Mouse (Mus musculus): ENCODE measurements around the gene Cst8. TPM values are rescaled to one million over a fixed set of nuclear protein-coding genes. Genes with fewer than 3 reads are reported as not detected.

The Cst8 gene
- polyA plus RNA-seq, 1 experiment = not detected

DNA sequence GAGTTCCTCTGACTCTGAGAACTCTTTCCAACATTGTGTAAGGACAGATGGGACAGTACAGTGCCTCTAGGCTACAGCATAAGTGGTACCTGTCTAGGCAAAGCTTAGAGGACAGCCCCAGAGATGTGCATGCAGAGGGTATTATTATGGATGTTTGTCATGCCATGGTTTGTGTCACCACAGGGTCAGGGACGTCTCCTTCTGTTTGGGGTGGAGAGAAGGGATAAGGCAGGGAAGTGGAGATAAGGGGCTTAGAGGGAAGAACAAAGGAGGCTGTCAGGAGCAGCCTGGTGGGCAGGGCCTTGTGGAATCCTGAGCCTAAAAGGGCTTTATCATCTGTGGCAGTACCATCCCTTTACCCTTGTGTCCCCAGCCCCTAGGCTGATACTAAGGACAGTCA is 16.9 kb upstream of the Cst8 start, which contains the start of gene 8030411F24Rik:
8030411F24Rik (plus strand) TSS at position 301 of the 400 bp plus-strand sequence.
- Histone ChIP-seq H3K27ac (ENCODE audit: insufficient read depth, low read length) (no peak within 1 kb of the TSS), H3K4me3 (ENCODE audit: low read depth, low read length) (no peak within 1 kb of the TSS), H3K36me3 (ENCODE audit: control insufficient read depth, insufficient read depth, low read length, poor library complexity, severe bottlenecking) (no peaks in the 10 kb centered on the region), H3K4me1 (ENCODE audit: control insufficient read depth, insufficient read depth, low read length) (no peaks in the 10 kb centered on the region), H3K9ac (ENCODE audit: low read depth, poor library complexity, severe bottlenecking) (no peak within 1 kb of the TSS), H3K27me3 (ENCODE audit: control insufficient read depth, insufficient read depth, low read length, poor library complexity, severe bottlenecking) (no peaks in the 10 kb centered on the region), H3K9me3 (replicated peaks; ENCODE audit: control insufficient read depth, insufficient read depth, low read length, poor library complexity, severe bottlenecking) (no peaks in the 10 kb centered on the region)
- TF ChIP-seq CTCF (IDR thresholded peaks at IDR 0.05; ENCODE audit: low read depth, low read length) (no peak), POLR2A (IDR thresholded peaks at IDR 0.05; ENCODE audit: insufficient read depth, low read length) (no peak), EP300 (IDR thresholded peaks at IDR 0.05; ENCODE audit: insufficient read depth, low read depth, low read length) (no peak)

DNA sequence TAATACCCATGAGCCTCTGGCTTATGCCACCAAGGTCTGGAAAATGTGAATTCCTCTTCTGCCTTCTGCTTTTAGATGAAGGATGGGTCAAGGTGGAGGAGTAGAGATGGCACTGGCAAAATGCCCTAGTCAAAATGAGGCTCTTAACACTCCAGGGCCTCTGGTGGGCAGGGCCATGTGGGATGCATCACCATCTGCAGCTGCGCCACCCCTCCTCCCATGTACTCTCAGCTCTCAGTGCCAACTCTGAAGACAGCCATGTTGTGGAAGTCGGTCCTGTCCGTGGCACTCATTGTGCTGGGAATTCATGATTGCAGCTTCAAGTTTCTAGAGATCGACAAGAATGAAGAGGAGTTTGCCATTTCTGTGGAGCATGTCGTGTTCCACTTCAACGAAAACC is 9.4 kb upstream of the Cst8 start, which contains the start of gene Cst12:
Cst12 (plus strand) TSS at position 220 of the 400 bp plus-strand sequence.
- no peak within 1 kb of the TSS for H3K4me3 ChIP-seq (ENCODE audit: low read depth, low read length)
- H3K9ac ChIP-seq (ENCODE audit: low read depth, poor library complexity, severe bottlenecking) = no peak within 1 kb of the TSS
- no peaks in the 10 kb centered on the region for H3K9me3 ChIP-seq (replicated peaks; ENCODE audit: control insufficient read depth, insufficient read depth, low read length, poor library complexity, severe bottlenecking)
- H3K36me3 ChIP-seq (ENCODE audit: control insufficient read depth, insufficient read depth, low read length, poor library complexity, severe bottlenecking) = no peaks in the 10 kb centered on the region
- H3K27me3 ChIP-seq (ENCODE audit: control insufficient read depth, insufficient read depth, low read length, poor library complexity, severe bottlenecking) = no peaks in the 10 kb centered on the region
- H3K4me1 ChIP-seq (ENCODE audit: control insufficient read depth, insufficient read depth, low read length) = no peaks in the 10 kb centered on the region
- no peak for TF ChIP-seq EP300 (IDR thresholded peaks at IDR 0.05; ENCODE audit: insufficient read depth, low read depth, low read length)
- no peak for TF ChIP-seq CTCF (IDR thresholded peaks at IDR 0.05; ENCODE audit: low read depth, low read length)
- TF ChIP-seq POLR2A (IDR thresholded peaks at IDR 0.05; ENCODE audit: insufficient read depth, low read length) = no peak
- H3K27ac ChIP-seq (ENCODE audit: insufficient read depth, low read length) = no peak within 1 kb of the TSS

DNA sequence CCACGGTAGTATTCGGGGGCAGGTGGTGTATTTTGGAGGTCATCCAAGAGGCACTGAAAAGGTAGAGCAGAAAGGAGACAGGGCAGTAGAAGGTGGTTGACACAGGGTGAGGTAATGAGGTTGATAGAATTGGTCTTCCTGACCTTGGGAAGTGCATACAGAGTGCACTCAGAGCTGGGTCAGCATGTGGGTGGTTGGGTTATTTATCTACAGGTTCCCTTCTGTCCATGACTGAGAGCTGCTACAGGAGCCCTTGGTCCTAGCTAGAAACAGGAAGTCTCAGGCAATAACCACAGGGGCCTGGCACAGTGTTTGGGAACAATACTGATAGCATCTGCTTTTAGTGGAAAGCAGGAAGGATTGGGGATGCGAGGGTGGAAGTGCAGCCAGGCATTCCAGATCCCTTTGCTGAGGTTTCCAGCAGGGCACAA is 2.9 kb downstream of the Cst8 start:
- Histone ChIP-seq H3K9ac (ENCODE audit: low read depth, poor library complexity, severe bottlenecking) (no peak overlapping the region), H3K27me3 (ENCODE audit: control insufficient read depth, insufficient read depth, low read length, poor library complexity, severe bottlenecking) (no peaks in the 10 kb centered on the region), H3K4me1 (ENCODE audit: control insufficient read depth, insufficient read depth, low read length) (no peaks in the 10 kb centered on the region), H3K9me3 (replicated peaks; ENCODE audit: control insufficient read depth, insufficient read depth, low read length, poor library complexity, severe bottlenecking) (no peaks in the 10 kb centered on the region), H3K27ac (ENCODE audit: insufficient read depth, low read length) (no peak overlapping the region), H3K4me3 (ENCODE audit: low read depth, low read length) (no peak overlapping the region), H3K36me3 (ENCODE audit: control insufficient read depth, insufficient read depth, low read length, poor library complexity, severe bottlenecking) (no peaks in the 10 kb centered on the region)
- TF ChIP-seq CTCF (IDR thresholded peaks at IDR 0.05; ENCODE audit: low read depth, low read length) (no peak), POLR2A (IDR thresholded peaks at IDR 0.05; ENCODE audit: insufficient read depth, low read length) (no peak), EP300 (IDR thresholded peaks at IDR 0.05; ENCODE audit: insufficient read depth, low read depth, low read length) (no peak)

DNA sequence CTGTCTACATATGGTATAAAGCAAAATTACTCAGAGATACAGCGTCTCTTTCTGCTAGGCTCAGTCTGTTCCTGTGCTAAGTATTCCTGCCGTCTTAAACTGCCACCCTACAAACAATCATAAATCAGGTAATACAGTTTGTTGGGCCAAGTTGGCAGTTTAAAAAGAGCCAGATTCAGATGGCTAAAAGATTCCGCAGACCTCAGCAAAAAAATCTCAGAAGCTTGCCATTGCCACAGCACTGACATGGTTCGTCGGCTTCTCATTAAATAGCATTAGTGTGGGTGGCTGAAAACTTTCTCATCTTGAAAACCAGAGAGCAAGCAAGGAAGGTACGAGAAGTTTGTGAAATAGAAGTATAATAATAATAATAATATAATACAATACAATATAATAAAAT is 8.1 kb downstream of the Cst8 start:
- Histone ChIP-seq H3K27ac (ENCODE audit: insufficient read depth, low read length) (no peak overlapping the region), H3K9ac (ENCODE audit: low read depth, poor library complexity, severe bottlenecking) (no peak overlapping the region), H3K9me3 (replicated peaks; ENCODE audit: control insufficient read depth, insufficient read depth, low read length, poor library complexity, severe bottlenecking) (no peaks in the 10 kb centered on the region), H3K27me3 (ENCODE audit: control insufficient read depth, insufficient read depth, low read length, poor library complexity, severe bottlenecking) (no peaks in the 10 kb centered on the region), H3K36me3 (ENCODE audit: control insufficient read depth, insufficient read depth, low read length, poor library complexity, severe bottlenecking) (no peaks in the 10 kb centered on the region), H3K4me1 (ENCODE audit: control insufficient read depth, insufficient read depth, low read length) (no peaks in the 10 kb centered on the region), H3K4me3 (ENCODE audit: low read depth, low read length) (no peak overlapping the region)
- TF ChIP-seq POLR2A (IDR thresholded peaks at IDR 0.05; ENCODE audit: insufficient read depth, low read length) = no peak
- TF ChIP-seq EP300 (IDR thresholded peaks at IDR 0.05; ENCODE audit: insufficient read depth, low read depth, low read length) = no peak
- no peak for TF ChIP-seq CTCF (IDR thresholded peaks at IDR 0.05; ENCODE audit: low read depth, low read length)

DNA sequence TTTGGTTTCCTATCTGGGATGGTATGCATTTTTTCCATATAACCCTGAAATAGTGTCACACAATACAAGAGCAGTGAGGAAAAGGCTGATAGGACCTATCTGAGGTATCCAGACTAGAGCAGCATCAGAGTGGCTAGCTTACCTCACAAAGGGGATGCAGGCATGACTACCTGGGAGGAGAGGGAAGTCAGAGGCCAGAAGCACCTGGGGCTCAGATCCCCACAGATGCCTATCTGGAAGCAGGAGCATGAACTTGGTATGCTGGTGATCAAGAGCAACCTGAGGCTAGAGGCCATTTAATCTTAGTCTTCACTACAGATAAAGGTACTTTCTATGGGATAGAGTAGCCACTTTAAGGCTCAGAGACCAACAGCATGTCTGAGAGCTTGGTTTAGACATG is 21.3 kb downstream of the Cst8 start, which contains the start of gene Cst13:
Cst13 (plus strand) TSS at position 173 of the 400 bp plus-strand sequence.
- no peak for TF ChIP-seq CTCF (IDR thresholded peaks at IDR 0.05; ENCODE audit: low read depth, low read length)
- TF ChIP-seq POLR2A (IDR thresholded peaks at IDR 0.05; ENCODE audit: insufficient read depth, low read length) = no peak
- no peak for TF ChIP-seq EP300 (IDR thresholded peaks at IDR 0.05; ENCODE audit: insufficient read depth, low read depth, low read length)
- Histone ChIP-seq H3K27ac (ENCODE audit: insufficient read depth, low read length) (no peak within 1 kb of the TSS), H3K9ac (ENCODE audit: low read depth, poor library complexity, severe bottlenecking) (no peak within 1 kb of the TSS), H3K9me3 (replicated peaks; ENCODE audit: control insufficient read depth, insufficient read depth, low read length, poor library complexity, severe bottlenecking) (no peaks in the 10 kb centered on the region), H3K4me3 (ENCODE audit: low read depth, low read length) (no peak within 1 kb of the TSS), H3K27me3 (ENCODE audit: control insufficient read depth, insufficient read depth, low read length, poor library complexity, severe bottlenecking) (no peaks in the 10 kb centered on the region), H3K36me3 (ENCODE audit: control insufficient read depth, insufficient read depth, low read length, poor library complexity, severe bottlenecking) (no peaks in the 10 kb centered on the region), H3K4me1 (ENCODE audit: control insufficient read depth, insufficient read depth, low read length) (no peaks in the 10 kb centered on the region)

DNA sequence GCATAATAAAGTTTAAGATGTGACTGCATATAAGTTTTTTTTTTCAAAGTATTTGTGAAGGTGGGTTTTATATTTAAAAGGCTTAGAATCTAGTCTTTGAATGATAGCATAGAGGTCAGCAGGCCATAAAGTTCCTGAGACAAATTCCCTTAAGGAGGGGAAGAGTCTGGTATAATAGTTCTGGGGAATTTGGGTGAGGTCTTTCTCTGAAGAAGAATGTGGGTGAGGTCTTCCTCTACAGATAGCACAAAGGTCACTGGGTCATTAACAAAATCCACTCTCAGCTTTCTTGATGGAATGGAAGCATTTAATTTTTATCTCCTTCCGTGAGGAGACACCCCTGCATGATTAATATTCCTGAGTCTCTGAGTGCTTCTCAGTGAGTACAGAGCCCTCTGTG is 27.4 kb downstream of the Cst8 start:
- Histone ChIP-seq H3K27me3 (ENCODE audit: control insufficient read depth, insufficient read depth, low read length, poor library complexity, severe bottlenecking) (no peaks in the 10 kb centered on the region), H3K36me3 (ENCODE audit: control insufficient read depth, insufficient read depth, low read length, poor library complexity, severe bottlenecking) (no peaks in the 10 kb centered on the region), H3K27ac (ENCODE audit: insufficient read depth, low read length) (no peak overlapping the region), H3K4me3 (ENCODE audit: low read depth, low read length) (no peak overlapping the region), H3K9ac (ENCODE audit: low read depth, poor library complexity, severe bottlenecking) (no peak overlapping the region), H3K9me3 (replicated peaks; ENCODE audit: control insufficient read depth, insufficient read depth, low read length, poor library complexity, severe bottlenecking) (no peaks in the 10 kb centered on the region), H3K4me1 (ENCODE audit: control insufficient read depth, insufficient read depth, low read length) (no peaks in the 10 kb centered on the region)
- TF ChIP-seq POLR2A (IDR thresholded peaks at IDR 0.05; ENCODE audit: insufficient read depth, low read length) (no peak), CTCF (IDR thresholded peaks at IDR 0.05; ENCODE audit: low read depth, low read length) (no peak), EP300 (IDR thresholded peaks at IDR 0.05; ENCODE audit: insufficient read depth, low read depth, low read length) (no peak)

Measured in ES-Bruce4 (cell line).